In genomic region chr5:113467765-113468164, GRCm38 (mm10) we compare ENCODE assay signal across 12 mouse cellular contexts. TPM values are rescaled to one million over a fixed set of nuclear protein-coding genes. Genes with fewer than 3 reads are reported as not detected.
DNase-seq lines count a peak whose midpoint lies in the region; ATAC-seq and TF ChIP-seq lines count a peak whose summit lies in the region.
"Had no signal": no experiment of that assay in that cellular context is flagged by ENCODE, and none has a peak within 500 bp of the region (broad histone marks: within the 10 kb centered on the region; RNA-seq: fewer than 3 reads in every experiment).

No protein-coding gene starts in this region.

- TF ChIP-seq CTCF in lung, postnatal 0 days (IDR thresholded peaks at IDR 0.05): no peak
- TF ChIP-seq CTCF in stomach, postnatal 0 days (IDR thresholded peaks at IDR 0.05; ENCODE audit: low read depth): no peak

- H3K9ac ChIP-seq in lung, postnatal 0 days (replicated peaks; ENCODE audit: low read depth): no peak overlapping the region
- H3K9ac ChIP-seq in limb, embryonic 13.5 days: no peak overlapping the region
- H3K9ac ChIP-seq in stomach, postnatal 0 days (ENCODE audit: low read length): no peak overlapping the region

- DNase-seq in heart, embryonic 10.5 days (ENCODE audit: low spot score): no peak
- no peak for DNase-seq in heart, adult 8-10 months (ENCODE audit: low spot score)
- DNase-seq in lung, postnatal 0 days (ENCODE audit: low spot score): peak; percentile 14
- no peak for DNase-seq in lung, adult 18-20 months
- DNase-seq in stomach, postnatal 0 days (ENCODE audit: low spot score): no peak
- no peak for DNase-seq in layer of hippocampus, adult 18-20 months (ENCODE audit: low spot score in 2 of 2)
- no peak for DNase-seq in gastrocnemius, postnatal 25 days
- DNase-seq: B cell, adult 2 months; gastrocnemius, postnatal 36 days had no signal

- 0 out of 2 replicates have a peak overlapping the region, but pooled peaks have one; percentile 22 for H3K27ac ChIP-seq in heart, embryonic 10.5 days
- no peak overlapping the region for H3K27ac ChIP-seq in lung, postnatal 0 days (ENCODE audit: low read length)
- H3K27ac ChIP-seq in limb, embryonic 13.5 days: peak overlapping the region; percentile 11; the same call in 1 of the 2 replicates
- H3K27ac ChIP-seq in stomach, postnatal 0 days (replicated peaks): no peak overlapping the region

- no peaks in the 10 kb centered on the region for H3K9me3 ChIP-seq in heart, embryonic 10.5 days
- H3K9me3 ChIP-seq in lung, postnatal 0 days (ENCODE audit: low read length): no peaks in the 10 kb centered on the region
- H3K9me3 ChIP-seq in limb, embryonic 13.5 days: no peaks in the 10 kb centered on the region
- no peaks in the 10 kb centered on the region for H3K9me3 ChIP-seq in stomach, postnatal 0 days (ENCODE audit: control insufficient read depth, low read length)

- H3K36me3 ChIP-seq in heart, embryonic 10.5 days: no peaks in the 10 kb centered on the region
- H3K36me3 ChIP-seq in lung, postnatal 0 days (ENCODE audit: insufficient read depth, low read length): no peaks in the 10 kb centered on the region
- no peaks in the 10 kb centered on the region for H3K36me3 ChIP-seq in limb, embryonic 13.5 days
- H3K36me3 ChIP-seq in stomach, postnatal 0 days (ENCODE audit: control insufficient read depth, insufficient read depth, low read length): no peaks in the 10 kb centered on the region

- no peak overlapping the region for H3K4me3 ChIP-seq in heart, embryonic 10.5 days
- H3K4me3 ChIP-seq in lung, postnatal 0 days (ENCODE audit: low read depth, low read length): no peak overlapping the region
- no peak overlapping the region for H3K4me3 ChIP-seq in limb, embryonic 13.5 days
- H3K4me3 ChIP-seq in stomach, postnatal 0 days (ENCODE audit: low read depth, low read length): no peak overlapping the region

- H3K4me1 ChIP-seq in heart, embryonic 10.5 days: peaks cover 20% of the 10 kb centered on the region
- H3K4me1 ChIP-seq in lung, postnatal 0 days (ENCODE audit: insufficient read depth, low read depth, low read length): no peaks in the 10 kb centered on the region
- H3K4me1 ChIP-seq in limb, embryonic 13.5 days: peaks cover 42% of the 10 kb centered on the region
- peaks cover 2% of the 10 kb centered on the region; the same call in 1 of the 2 replicates for H3K4me1 ChIP-seq in stomach, postnatal 0 days (replicated peaks; ENCODE audit: control insufficient read depth, insufficient read depth)

- no peak for TF ChIP-seq EP300 in lung, postnatal 0 days (IDR thresholded peaks at IDR 0.05)
- TF ChIP-seq EP300 in stomach, postnatal 0 days (optimal IDR thresholded peaks at IDR 0.05): no peak

- under 1% methylated on average over 8 of the region's 8 CpGs for WGBS in heart, embryonic 10.5 days
- WGBS in lung, postnatal 0 days: 2% methylated on average over 8 of the region's 8 CpGs
- WGBS in limb, embryonic 13.5 days: 2% methylated on average over 8 of the region's 8 CpGs
- WGBS in stomach, postnatal 0 days: 2% methylated on average over 8 of the region's 8 CpGs

- H3K4me2 ChIP-seq in lung, postnatal 0 days (replicated peaks; ENCODE audit: low read depth, low read length): no peak overlapping the region
- H3K4me2 ChIP-seq in limb, embryonic 13.5 days (replicated peaks): peak overlapping the region; percentile 27
- 0 out of 2 replicates have a peak overlapping the region, but pooled peaks have one; percentile 5 for H3K4me2 ChIP-seq in stomach, postnatal 0 days (replicated peaks; ENCODE audit: low read depth)

- no peak for ATAC-seq in lung, postnatal 0 days
- no peak for ATAC-seq in limb, embryonic 13.5 days (ENCODE audit: low FRiP score, low read depth)
- no peak for ATAC-seq in stomach, postnatal 0 days (ENCODE audit: low FRiP score, low TSS enrichment)
- ATAC-seq: activated CD4-positive, CD25-positive, alpha-beta regulatory T cell, adult 4 months had no signal

- peaks cover 18% of the 10 kb centered on the region for H3K27me3 ChIP-seq in heart, embryonic 10.5 days (ENCODE audit: insufficient read depth, poor library complexity, severe bottlenecking)
- 0 out of 2 replicates have a peak, but pooled peaks cover 3% of the 10 kb centered on the region for H3K27me3 ChIP-seq in lung, postnatal 0 days (replicated peaks; ENCODE audit: insufficient read depth, low read length)
- peaks cover 10% of the 10 kb centered on the region for H3K27me3 ChIP-seq in limb, embryonic 13.5 days
- no peaks in the 10 kb centered on the region for H3K27me3 ChIP-seq in stomach, postnatal 0 days (ENCODE audit: control insufficient read depth, insufficient read depth, low read length)

RNA-seq across cellular contexts. Expression of gene Wscd2, which starts 22.4 kb away (rescaled TPM):
- polyA plus RNA-seq in heart, embryonic 10.5 days (2016; fragmentation: Nextera tagmentation; extraction: Ambion mirVana): 2.5 and 4.3 TPM in 2 replicates
- total RNA-seq in heart, adult 8-10 months (2022): under 1 TPM in 3 of 4 experiments, not detected in 1; 0.11 to 0.23 (median 0.16) TPM
- polyA plus RNA-seq in lung, postnatal 0 days (2015; fragmentation: Nextera tagmentation; extraction: Ambion mirVana): 2.5 and 2.7 TPM in 2 replicates
- polyA plus RNA-seq in limb, embryonic 13.5 days (2015; fragmentation: Nextera tagmentation; extraction: Ambion mirVana): 7.0 and 7.1 TPM in 2 replicates
- 5.2 and 5.7 TPM in 2 replicates for polyA plus RNA-seq in stomach, postnatal 0 days (2015; fragmentation: Nextera tagmentation; extraction: Ambion mirVana)
- 10 to 100 TPM; 81.3 to 83.7 TPM for total RNA-seq in layer of hippocampus, adult 18-20 months (2021)
- total RNA-seq in gastrocnemius, postnatal 25 days (2021): under 1 TPM; 0.31 to 0.46 TPM
- total RNA-seq: common myeloid progenitor, adult 5-6 weeks had no signal

Comparison
In these comparisons a context has a peak if more than half of its experiments do, and no peak if none do; other contexts are left out.
1. H3K27ac ChIP-seq: peak in heart, embryonic 10.5 days (single experiment) and limb, embryonic 13.5 days (single experiment); none in lung, postnatal 0 days (single experiment) and stomach, postnatal 0 days (single experiment).